Comparison of ENCODE assay signal across 7 mouse cellular contexts in genomic region chr1:132008881-132009644, GRCm38 (mm10). TPM values are rescaled to one million over a fixed set of nuclear protein-coding genes. Genes with fewer than 3 reads are reported as not detected.
A peak's percentile ranks its signal among the peaks of the same experiment; 100 is the strongest.
DNase-seq lines count a peak whose midpoint lies in the region; ATAC-seq lines count a peak whose summit lies in the region.

No protein-coding gene starts in this region.

- peak overlapping the region; percentile 20; the same call in 1 of the 2 replicates for H3K9ac ChIP-seq in neural tube, embryonic 11.5 days (ENCODE audit: low read length)
- peak overlapping the region; percentile 93 for H3K9ac ChIP-seq in forebrain, embryonic 11.5 days (ENCODE audit: low read length)
- peak overlapping the region; percentile 86 for H3K9ac ChIP-seq in liver, embryonic 13.5 days

- WGBS in neural tube, embryonic 11.5 days, result 63% methylated on average over 8 of the region's 8 CpGs
- 45% methylated on average over 8 of the region's 8 CpGs for WGBS in forebrain, embryonic 11.5 days
- 19% methylated on average over 8 of the region's 8 CpGs for WGBS in liver, embryonic 13.5 days (ENCODE audit: insufficient replicate concordance)

- H3K27ac ChIP-seq in neural tube, embryonic 11.5 days (ENCODE audit: low read depth, low read length), result no peak overlapping the region
- H3K27ac ChIP-seq in forebrain, embryonic 11.5 days (ENCODE audit: low read depth, low read length), result no peak overlapping the region
- peak overlapping the region; percentile 97 for H3K27ac ChIP-seq in liver, embryonic 13.5 days

- peak overlapping the region; percentile 72 for H3K4me2 ChIP-seq in neural tube, embryonic 11.5 days (ENCODE audit: low read depth)
- peak overlapping the region; percentile 56 for H3K4me2 ChIP-seq in forebrain, embryonic 11.5 days (ENCODE audit: low read depth, low read length, severe bottlenecking)
- peak overlapping the region; percentile 91 for H3K4me2 ChIP-seq in liver, embryonic 13.5 days

- no peaks in the 10 kb centered on the region for H3K9me3 ChIP-seq in neural tube, embryonic 11.5 days (ENCODE audit: control insufficient read depth, low read length)
- no peaks in the 10 kb centered on the region for H3K9me3 ChIP-seq in forebrain, embryonic 11.5 days (ENCODE audit: control insufficient read depth, low read length)
- no peaks in the 10 kb centered on the region for H3K9me3 ChIP-seq in liver, embryonic 13.5 days (replicated peaks)

- DNase-seq in neural tube, embryonic 11.5 days (ENCODE audit: low spot score), result no peak
- no peak for DNase-seq in neural tube, embryonic 10.5 days (ENCODE audit: extremely low spot score, low spot score)
- no peak for DNase-seq in forebrain, embryonic 11.5 days (ENCODE audit: low spot score)
- DNase-seq in liver, embryonic 13.5 days, result no peak
- DNase-seq in thymus, postnatal 4 days, result peak; percentile 38
- DNase-seq in layer of hippocampus, postnatal 36 days, result no peak
- DNase-seq in gastrocnemius, postnatal 4 days (ENCODE audit: low spot score in 2 of 2), result no peak

- no peak for ATAC-seq in neural tube, embryonic 11.5 days (ENCODE audit: insufficient read depth, low FRiP score, low TSS enrichment)
- no peak for ATAC-seq in forebrain, embryonic 11.5 days (replicated peaks; ENCODE audit: low FRiP score)
- no peak for ATAC-seq in liver, embryonic 13.5 days (ENCODE audit: low read depth)

- peak overlapping the region; percentile 83 for H3K4me3 ChIP-seq in neural tube, embryonic 11.5 days (ENCODE audit: low read depth, low read length)
- peak overlapping the region; percentile 88 for H3K4me3 ChIP-seq in forebrain, embryonic 11.5 days (ENCODE audit: low read depth, low read length)
- peak overlapping the region; percentile 86 for H3K4me3 ChIP-seq in liver, embryonic 13.5 days (replicated peaks)

- no peaks in the 10 kb centered on the region for H3K27me3 ChIP-seq in neural tube, embryonic 11.5 days (ENCODE audit: control insufficient read depth, insufficient read depth, low read length)
- no peaks in the 10 kb centered on the region for H3K27me3 ChIP-seq in forebrain, embryonic 11.5 days (ENCODE audit: control insufficient read depth, insufficient read depth, low read length)
- H3K27me3 ChIP-seq in liver, embryonic 13.5 days, result no peaks in the 10 kb centered on the region

- peaks cover 8% of the 10 kb centered on the region for H3K4me1 ChIP-seq in neural tube, embryonic 11.5 days (ENCODE audit: control insufficient read depth, insufficient read depth, low read length)
- H3K4me1 ChIP-seq in forebrain, embryonic 11.5 days (replicated peaks; ENCODE audit: control insufficient read depth, insufficient read depth, low read length), result peaks cover 6% of the 10 kb centered on the region; the same call in 1 of the 2 replicates
- H3K4me1 ChIP-seq in liver, embryonic 13.5 days (replicated peaks), result peaks cover 60% of the 10 kb centered on the region

- H3K36me3 ChIP-seq in neural tube, embryonic 11.5 days (ENCODE audit: control insufficient read depth, insufficient read depth, low read length), result no peaks in the 10 kb centered on the region
- H3K36me3 ChIP-seq in forebrain, embryonic 11.5 days (ENCODE audit: control insufficient read depth, insufficient read depth, low read length), result no peaks in the 10 kb centered on the region
- peaks cover 9% of the 10 kb centered on the region for H3K36me3 ChIP-seq in liver, embryonic 13.5 days

RNA-seq across cellular contexts. Expression of gene Elk4, which starts 1.7 kb away (rescaled TPM):
- 18.7 and 21.6 TPM in 2 replicates for polyA plus RNA-seq in neural tube, embryonic 11.5 days (2014; fragmentation: Nextera tagmentation; extraction: Ambion mirVana)
- polyA plus RNA-seq in forebrain, embryonic 11.5 days (2014; fragmentation: Nextera tagmentation; extraction: Ambion mirVana), result 19.8 and 20.3 TPM in 2 replicates
- 9.5 and 10.2 TPM in 2 replicates for polyA plus RNA-seq in liver, embryonic 13.5 days (2015; fragmentation: Nextera tagmentation; extraction: Ambion mirVana)
- 10 to 100 TPM; 50.5 to 61.7 TPM for total RNA-seq in layer of hippocampus, postnatal 36 days (2021)
- 10 to 100 TPM; 89.7 to 91.0 TPM for total RNA-seq in gastrocnemius, postnatal 4 days (2021)

RNA-seq across cellular contexts. Expression of gene Slc45a3, which starts 46.3 kb away (rescaled TPM):
- polyA plus RNA-seq in neural tube, embryonic 11.5 days (2014; fragmentation: Nextera tagmentation; extraction: Ambion mirVana), result 11.8 TPM in 2 replicates
- 8.4 and 9.4 TPM in 2 replicates for polyA plus RNA-seq in forebrain, embryonic 11.5 days (2014; fragmentation: Nextera tagmentation; extraction: Ambion mirVana)
- polyA plus RNA-seq in liver, embryonic 13.5 days (2015; fragmentation: Nextera tagmentation; extraction: Ambion mirVana), result 2.6 and 2.7 TPM in 2 replicates
- total RNA-seq in layer of hippocampus, postnatal 36 days (2021), result 1 to 10 TPM in 1 of 2 experiments, under 1 TPM in 1; 0.77 to 1.4 TPM
- total RNA-seq in gastrocnemius, postnatal 4 days (2021), result 1 to 10 TPM; 3.2 to 3.3 TPM

RNA-seq across cellular contexts. Expression of gene Mfsd4a, which starts 58.8 kb away (rescaled TPM):
- 10.7 and 12.6 TPM in 2 replicates for polyA plus RNA-seq in neural tube, embryonic 11.5 days (2014; fragmentation: Nextera tagmentation; extraction: Ambion mirVana)
- 10.5 and 13.6 TPM in 2 replicates for polyA plus RNA-seq in forebrain, embryonic 11.5 days (2014; fragmentation: Nextera tagmentation; extraction: Ambion mirVana)
- 3.2 and 4.8 TPM in 2 replicates for polyA plus RNA-seq in liver, embryonic 13.5 days (2015; fragmentation: Nextera tagmentation; extraction: Ambion mirVana)
- 10 to 100 TPM; 58.3 to 62.8 TPM for total RNA-seq in layer of hippocampus, postnatal 36 days (2021)
- total RNA-seq in gastrocnemius, postnatal 4 days (2021), result 1 to 10 TPM; 1.7 to 2.5 TPM

Comparison
In these comparisons a context has a peak if more than half of its experiments do, and no peak if none do; other contexts are left out.
1. H3K9ac ChIP-seq: peak in every context shown above with its lines; median percentile 93 in forebrain, embryonic 11.5 days; 86 in liver, embryonic 13.5 days; 20 in neural tube, embryonic 11.5 days.